Mouse (Mus musculus) embryonic fibroblast, embryonic 13.5 days (primary cell): ENCODE measurements around the gene Nav2. TPM values are rescaled to one million over a fixed set of nuclear protein-coding genes. Genes with fewer than 3 reads are reported as not detected.

Experiments used
- H3K27ac ChIP-seq: 2 replicates; pipeline ENCODE4 v1.5.1; 2012; ENCODE audit warnings: low read length, control low read depth, inconsistent platforms; ENCODE audit not compliant: insufficient read depth
- H3K4me1 ChIP-seq: 2 replicates; pipeline ENCODE4 v1.6.1; 2011; ENCODE audit warnings: low read length; ENCODE audit not compliant: control insufficient read depth, insufficient read depth
- H3K4me3 ChIP-seq: 2 replicates; pipeline ENCODE4 v1.5.1; 2011; ENCODE audit warnings: mild to moderate bottlenecking, control low read depth, low read length; ENCODE audit not compliant: insufficient read depth
- CTCF ChIP-seq: IDR thresholded peaks from 2 replicates; pipeline ENCODE4 v1.5.1; 2011; ENCODE audit warnings: mild to moderate bottlenecking, control low read depth, low read length, moderate library complexity, borderline replicate concordance; ENCODE audit not compliant: insufficient read depth
- POLR2A ChIP-seq: IDR thresholded peaks from 2 replicates; pipeline ENCODE4 v1.6.1; 2011; ENCODE audit warnings: low read depth, mild to moderate bottlenecking, control low read depth, low read length, moderate library complexity
- polyA plus RNA-seq: library from polyadenylated mRNA; stranded (reverse); fragments of >200 nt; gene quantifications from 2 replicates; pipeline ENCODE4 v1.2.4, GENCODE M21; 2011; ENCODE audit warnings: low read depth; ENCODE audit not compliant: missing spikeins, insufficient read length

Nav2 gene
- polyA plus RNA-seq, 1 experiment: 18.7 TPM

DNA sequence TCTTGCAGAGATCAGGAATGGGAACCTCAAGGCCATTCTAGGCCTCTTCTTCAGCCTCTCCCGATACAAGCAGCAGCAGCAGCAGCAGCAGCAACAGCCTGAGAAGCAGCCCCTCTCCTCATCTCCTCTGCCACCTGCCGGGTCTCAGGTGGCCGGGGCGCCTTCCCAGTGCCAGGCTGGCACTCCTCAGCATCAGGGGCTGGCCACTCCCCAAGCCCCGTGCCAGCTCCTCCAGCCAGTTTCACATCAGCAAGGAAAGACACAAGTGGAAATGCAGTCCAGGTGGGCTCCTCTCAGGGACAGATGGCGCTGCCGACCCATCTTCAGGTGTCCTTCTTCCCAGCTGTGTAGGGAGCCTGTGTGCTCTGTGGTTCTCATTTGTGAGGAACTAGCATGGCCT lies 500.1 kb downstream of the Nav2 start:
- Histone ChIP-seq H3K27ac (no peak overlapping the region), H3K4me1 (no peaks in the 10 kb centered on the region), H3K4me3 (no peak overlapping the region)
- TF ChIP-seq POLR2A (no peak), CTCF (no peak)

DNA sequence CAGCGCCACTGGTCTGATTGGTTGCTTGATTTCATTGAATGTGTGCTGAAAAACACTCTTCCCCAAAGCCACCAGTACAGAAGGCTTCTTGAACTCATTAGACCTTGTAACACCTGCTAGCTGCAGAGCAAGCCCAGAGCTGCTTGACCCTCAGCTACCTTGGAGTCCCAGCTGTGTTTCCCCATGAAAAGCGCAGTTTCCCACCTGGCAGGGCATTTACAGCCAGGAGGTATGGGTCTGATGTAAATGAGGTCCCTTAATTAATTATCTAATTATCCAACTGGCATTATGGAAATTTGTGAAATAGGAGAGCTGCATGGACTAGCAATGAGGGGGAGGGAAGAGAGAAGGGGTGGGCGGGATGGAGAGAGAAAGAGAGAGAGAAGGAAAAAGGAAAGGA lies 500.7 kb downstream of the Nav2 start:
- Histone ChIP-seq H3K4me1 (no peaks in the 10 kb centered on the region), H3K27ac (no peak overlapping the region), H3K4me3 (no peak overlapping the region)
- TF ChIP-seq CTCF: no peak
- TF ChIP-seq POLR2A: no peak

DNA sequence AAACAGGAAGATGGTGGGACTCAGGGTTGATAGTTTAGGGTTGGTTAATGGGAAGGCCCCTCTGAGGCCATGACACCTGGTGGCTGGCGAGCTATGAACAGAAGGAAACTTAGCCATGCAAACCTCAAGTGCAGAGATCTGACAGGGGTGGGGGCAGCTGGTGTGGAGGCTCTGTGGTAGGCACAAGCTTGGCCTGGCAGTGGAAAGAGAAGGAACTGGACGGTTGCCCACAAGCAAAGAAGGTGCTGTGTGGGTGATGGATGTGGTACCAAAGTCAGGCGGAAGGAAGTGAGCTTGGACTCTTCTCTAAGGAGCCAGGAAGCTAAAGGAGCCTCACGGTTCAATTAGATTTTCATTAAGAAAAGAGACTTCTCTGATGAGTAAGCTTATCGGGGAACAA lies 501.7 kb downstream of the Nav2 start:
- Histone ChIP-seq H3K4me1 (no peaks in the 10 kb centered on the region), H3K27ac (no peak overlapping the region), H3K4me3 (no peak overlapping the region)
- TF ChIP-seq CTCF (no peak), POLR2A (no peak)

DNA sequence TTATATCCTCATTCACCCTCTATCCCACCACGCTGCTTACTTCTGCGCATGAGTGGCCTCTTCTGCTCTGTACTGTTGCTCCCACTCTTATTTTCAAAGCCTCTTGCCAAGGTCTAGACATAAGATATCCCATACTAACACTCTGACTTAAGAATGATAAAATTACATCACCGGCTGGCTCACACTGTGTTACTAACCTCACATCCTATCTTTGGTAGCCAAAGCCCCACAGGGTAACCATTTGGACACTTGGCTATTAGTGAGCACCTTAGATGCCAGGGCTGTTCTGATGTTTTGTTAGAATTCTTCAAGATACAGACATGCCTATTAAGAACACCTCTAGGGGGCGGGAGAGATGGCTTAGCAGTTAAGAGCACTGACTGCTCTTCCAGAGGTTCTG lies 502.4 kb downstream of the Nav2 start:
- no peak for TF ChIP-seq POLR2A
- no peak for TF ChIP-seq CTCF
- no peaks in the 10 kb centered on the region for H3K4me1 ChIP-seq
- no peak overlapping the region for H3K4me3 ChIP-seq
- H3K27ac ChIP-seq: no peak overlapping the region

DNA sequence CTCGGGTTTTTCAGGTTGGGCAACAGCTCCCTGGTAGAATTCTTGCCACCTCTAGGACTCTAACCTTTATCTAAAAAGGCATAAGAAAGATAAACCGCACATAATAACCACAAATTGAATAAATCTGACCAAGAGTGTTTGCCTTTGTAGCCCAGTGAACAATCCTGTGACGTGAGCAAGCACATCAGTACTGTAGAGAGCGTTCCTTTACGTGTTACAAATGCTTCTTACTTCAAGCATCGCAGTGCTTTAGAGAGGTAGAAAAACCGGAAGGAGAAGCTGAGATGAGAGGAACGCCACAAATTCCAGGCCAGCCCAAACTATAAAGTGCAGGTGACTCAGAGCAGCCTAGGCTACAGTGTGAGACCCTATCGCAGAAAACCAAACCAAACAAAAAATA lies 503.3 kb downstream of the Nav2 start:
- Histone ChIP-seq H3K4me1 (no peaks in the 10 kb centered on the region), H3K4me3 (no peak overlapping the region), H3K27ac (no peak overlapping the region)
- TF ChIP-seq CTCF: no peak
- no peak for TF ChIP-seq POLR2A

DNA sequence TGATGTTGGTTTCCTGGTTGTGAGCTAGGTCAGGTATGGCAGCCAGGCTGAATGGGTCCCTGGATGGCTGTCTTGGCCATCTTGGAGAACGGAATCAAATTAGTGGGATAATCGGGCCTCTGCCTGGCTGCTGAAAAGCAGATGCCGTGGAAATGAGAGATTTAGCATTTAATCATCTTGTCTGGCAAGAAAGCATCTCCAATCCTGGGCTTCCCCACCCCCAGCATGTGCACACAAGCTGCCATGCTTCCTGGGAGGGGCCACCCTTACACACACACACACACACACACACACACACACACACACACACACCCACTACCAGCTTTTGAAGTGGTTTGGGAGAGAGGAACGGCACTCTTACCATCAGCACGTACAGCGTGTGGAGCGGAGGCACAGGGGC lies 506.6 kb downstream of the Nav2 start:
- Histone ChIP-seq H3K4me1 (no peaks in the 10 kb centered on the region), H3K4me3 (no peak overlapping the region), H3K27ac (no peak overlapping the region)
- no peak for TF ChIP-seq CTCF
- TF ChIP-seq POLR2A: no peak

DNA sequence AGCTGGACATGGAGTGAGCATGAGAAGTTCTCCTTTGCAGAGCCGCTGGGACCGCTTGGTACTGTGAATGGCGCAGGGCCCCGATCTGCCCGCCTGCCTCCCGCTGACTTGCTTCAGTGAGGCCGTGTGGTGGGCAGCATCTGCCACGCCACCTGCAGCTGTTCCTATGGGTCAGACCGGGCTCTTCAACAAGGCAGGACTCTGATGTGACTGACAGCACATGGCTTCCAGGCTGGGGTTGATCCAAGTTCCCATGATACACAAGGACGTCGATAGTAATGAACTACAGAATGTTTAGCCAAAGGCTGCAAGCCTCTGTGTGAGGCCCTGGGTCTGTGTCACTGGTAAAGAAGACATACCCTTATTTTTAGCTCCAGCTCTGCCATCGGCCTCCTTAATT lies 507.2 kb downstream of the Nav2 start:
- H3K27ac ChIP-seq: no peak overlapping the region
- H3K4me3 ChIP-seq: no peak overlapping the region
- TF ChIP-seq CTCF: no peak
- no peak for TF ChIP-seq POLR2A
- H3K4me1 ChIP-seq: no peaks in the 10 kb centered on the region

DNA sequence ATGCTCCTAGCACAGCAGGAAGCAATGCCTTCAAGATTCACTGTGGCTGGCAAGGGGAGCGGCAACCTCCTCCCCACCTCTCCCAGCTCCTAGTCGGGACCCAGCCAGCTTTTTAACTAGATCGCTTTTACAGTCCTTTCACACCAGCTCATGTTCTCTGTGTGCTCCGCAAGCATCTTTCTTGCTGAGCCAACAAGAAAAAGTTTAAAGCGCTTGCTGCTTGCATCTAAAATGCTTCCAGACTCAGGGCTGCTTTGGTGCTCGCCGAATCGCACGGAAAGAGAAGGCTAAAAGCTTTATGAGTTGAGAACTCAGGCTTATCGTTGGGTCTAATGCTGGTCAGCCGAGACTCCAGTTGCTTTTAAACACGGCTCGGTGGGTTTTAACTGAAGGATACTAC lies 510.3 kb downstream of the Nav2 start:
- Histone ChIP-seq H3K27ac (no peak overlapping the region), H3K4me1 (no peaks in the 10 kb centered on the region), H3K4me3 (no peak overlapping the region)
- TF ChIP-seq POLR2A: no peak
- TF ChIP-seq CTCF: no peak

DNA sequence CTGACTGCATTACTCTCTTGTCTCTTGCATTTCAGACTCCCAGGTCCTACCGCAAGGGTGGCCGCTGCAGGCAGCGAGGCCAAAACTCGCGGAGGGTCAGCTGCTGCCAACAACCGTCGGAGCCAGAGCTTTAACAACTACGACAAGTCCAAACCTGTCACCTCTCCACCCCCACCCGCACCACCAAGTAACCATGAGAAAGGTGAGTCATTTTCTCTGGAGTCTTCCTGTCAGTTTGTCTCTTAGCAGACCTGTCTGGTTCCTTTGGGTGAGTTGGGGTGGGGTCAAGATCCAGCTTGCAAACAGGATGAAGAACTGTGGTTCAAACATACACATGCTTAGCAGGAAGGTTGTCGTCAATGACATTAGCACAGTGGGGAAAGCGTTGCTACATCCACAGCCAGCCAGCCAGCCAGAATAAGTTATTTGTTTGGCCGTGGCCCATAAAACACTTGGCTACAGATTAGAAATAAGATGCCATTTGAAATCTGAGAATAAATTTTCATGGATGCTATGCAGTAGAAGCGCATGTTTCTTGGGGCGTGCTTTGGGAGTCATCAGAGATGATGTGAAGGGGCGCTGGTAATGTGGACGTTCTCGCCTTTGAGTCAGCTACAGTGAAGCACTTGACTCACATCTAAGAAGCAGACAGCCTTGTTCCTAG lies 511.8 kb downstream of the Nav2 start:
- Histone ChIP-seq H3K4me1 (no peaks in the 10 kb centered on the region), H3K4me3 (no peak overlapping the region), H3K27ac (no peak overlapping the region)
- TF ChIP-seq POLR2A: no peak
- no peak for TF ChIP-seq CTCF

DNA sequence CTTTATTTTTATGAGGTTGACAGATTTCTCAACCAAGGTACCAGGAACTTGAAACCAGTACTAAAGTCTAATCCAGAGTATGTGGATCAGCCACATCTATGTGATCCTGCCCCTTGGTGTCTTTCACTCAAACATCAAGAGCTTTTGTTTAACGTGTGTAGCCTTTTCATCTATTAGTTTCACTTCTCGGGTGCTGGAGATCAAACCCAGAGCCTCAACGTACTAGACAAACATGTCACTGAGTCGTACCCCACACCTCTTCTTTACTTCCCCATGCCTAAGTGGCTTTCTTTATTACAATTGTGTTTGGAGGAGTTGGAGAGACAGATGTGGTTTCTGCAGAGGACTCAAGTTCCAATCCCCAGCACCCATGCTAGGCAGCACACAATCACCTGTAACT lies 512.7 kb downstream of the Nav2 start:
- Histone ChIP-seq H3K27ac (no peak overlapping the region), H3K4me3 (no peak overlapping the region), H3K4me1 (no peaks in the 10 kb centered on the region)
- TF ChIP-seq POLR2A (no peak), CTCF (no peak)

DNA sequence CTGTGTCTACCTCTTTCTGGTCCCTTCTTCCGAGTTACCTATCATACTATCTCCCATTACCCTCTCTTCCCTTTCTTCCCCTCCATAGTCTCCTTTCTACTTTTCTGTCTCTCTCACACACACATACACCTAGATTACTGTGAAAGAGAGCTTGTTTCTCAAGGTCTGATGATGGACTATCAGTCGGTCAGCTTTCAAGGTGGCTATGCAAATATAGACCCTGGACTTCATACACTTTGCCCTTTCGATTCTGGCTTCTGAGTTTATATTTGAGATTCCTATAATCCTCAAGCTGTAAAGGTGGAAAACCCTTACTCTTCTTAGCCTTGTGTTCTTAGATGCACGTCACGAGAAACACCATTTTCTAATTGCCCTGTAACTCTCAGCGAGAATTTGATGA lies 515.4 kb downstream of the Nav2 start:
- H3K27ac ChIP-seq: no peak overlapping the region

More for the DNA sequence above, 515.4 kb downstream of the Nav2 start:
- TF ChIP-seq POLR2A (no peak), CTCF (no peak)
- no peaks in the 10 kb centered on the region for H3K4me1 ChIP-seq
- H3K4me3 ChIP-seq: no peak overlapping the region
